Mouse (Mus musculus) yolk sac, embryonic 10.5 days (tissue): Measurements from ENCODE around the gene Cela3a.
"Not testable (repeated sequence)": the region's sequence is repeated elsewhere in the genome, so short reads cannot be mapped to it uniquely, and the experiment has no call there.

ENCODE experiments used
- DNase-seq: peaks from one replicate; pipeline ENCODE4 v3.0.0-alpha.2; 2017; ENCODE audit warnings: low spot score

Cela3a gene

DNA sequence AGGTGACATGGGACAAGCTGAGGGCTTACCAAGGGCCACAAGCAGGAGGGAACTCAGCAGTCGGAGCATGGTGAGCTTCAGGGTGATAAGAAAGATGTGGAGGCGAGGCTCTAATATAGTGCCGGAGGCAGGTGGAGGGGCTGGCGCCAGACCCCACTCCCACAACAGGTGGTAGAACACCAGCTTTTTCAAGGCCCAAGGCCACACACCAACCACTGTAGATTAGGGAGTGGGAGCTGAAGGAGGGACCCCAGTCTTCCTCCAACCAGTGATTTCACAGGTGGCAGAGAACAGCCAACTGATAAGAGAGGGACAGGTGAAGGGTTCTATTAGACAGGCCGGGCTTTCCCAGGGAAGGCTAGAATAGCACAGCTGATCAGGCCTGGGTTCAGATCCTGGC lies at the start of gene Cela3a:
TSS of gene Cela3a (minus strand) at position 101 of the 400 bp plus-strand sequence.
- DNase-seq: no peak

DNA sequence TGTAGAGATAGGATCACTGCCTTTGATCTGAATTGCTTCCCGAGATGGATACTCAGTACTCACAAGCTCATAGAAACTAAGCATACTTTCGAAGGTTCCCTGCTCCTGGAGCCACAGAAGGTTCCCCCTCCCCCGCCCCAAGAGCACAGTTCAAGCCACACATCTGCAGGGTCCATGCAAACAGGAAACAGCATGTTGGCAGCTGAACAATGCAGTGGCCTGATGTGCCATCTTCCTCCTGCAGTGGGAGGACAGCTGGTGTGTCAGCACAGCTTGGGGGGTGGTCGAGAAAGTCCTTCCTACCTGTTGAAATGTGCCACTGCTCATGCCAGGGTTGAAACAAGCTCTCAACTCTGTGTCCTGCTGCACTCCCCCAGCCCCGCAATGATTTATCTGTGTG lies 49.3 kb upstream of the Cela3a start:
- no peak for DNase-seq

DNA sequence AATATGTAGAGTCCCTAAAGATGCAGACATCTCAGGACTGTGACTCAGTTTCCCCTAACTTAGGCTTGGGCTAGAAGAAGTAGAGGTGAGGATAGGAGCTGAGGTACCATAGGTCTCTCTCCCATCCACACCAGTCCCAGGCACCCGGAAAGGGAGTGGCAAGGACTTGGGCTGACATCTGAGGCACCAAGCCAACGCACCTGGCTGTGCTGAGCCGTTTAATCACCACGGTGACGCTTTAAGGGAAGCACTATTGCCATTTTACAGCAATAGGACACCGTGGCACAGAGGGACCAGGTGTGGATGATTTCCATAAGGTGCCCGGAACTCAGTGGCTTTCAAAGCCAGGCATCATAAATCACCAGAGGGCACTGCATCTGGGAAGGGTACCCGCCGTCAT lies 48.7 kb upstream of the Cela3a start:
- no peak for DNase-seq

GRCm38 (mm10) chr4:137457292-137457691 lies 47.7 kb upstream of the Cela3a start:
- DNase-seq: no peak

GRCm38 (mm10) chr4:137456581-137456980 lies 47.0 kb upstream of the Cela3a start:
- no peak for DNase-seq

DNA sequence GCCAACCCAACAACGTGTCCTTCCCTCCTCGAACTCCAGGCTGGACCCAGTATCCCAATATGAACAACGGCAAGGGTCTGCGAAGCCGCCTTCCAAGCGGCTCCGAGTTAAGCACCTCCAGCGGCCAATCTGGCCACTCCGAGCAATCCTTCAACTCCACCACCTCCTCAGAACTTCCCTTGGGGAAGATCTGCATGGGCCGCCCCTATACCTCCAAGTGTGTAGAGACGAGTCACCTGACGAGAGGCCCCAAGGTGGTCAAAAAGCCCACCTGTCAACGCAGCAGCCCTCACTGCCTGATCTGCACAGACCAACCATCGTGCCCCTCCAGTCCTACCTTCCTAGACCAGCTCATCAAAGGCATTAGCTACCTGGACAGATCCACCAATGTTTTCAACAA lies 45.0 kb upstream of the Cela3a start:
- no peak for DNase-seq

- no peak for DNase-seq
Measured at GRCm38 (mm10) chr4:137453234-137453767, 43.7 kb upstream of the Cela3a start, which contains the start of gene 1700013G24Rik. 1700013G24Rik (plus strand) TSS chr4:137453284.

DNA sequence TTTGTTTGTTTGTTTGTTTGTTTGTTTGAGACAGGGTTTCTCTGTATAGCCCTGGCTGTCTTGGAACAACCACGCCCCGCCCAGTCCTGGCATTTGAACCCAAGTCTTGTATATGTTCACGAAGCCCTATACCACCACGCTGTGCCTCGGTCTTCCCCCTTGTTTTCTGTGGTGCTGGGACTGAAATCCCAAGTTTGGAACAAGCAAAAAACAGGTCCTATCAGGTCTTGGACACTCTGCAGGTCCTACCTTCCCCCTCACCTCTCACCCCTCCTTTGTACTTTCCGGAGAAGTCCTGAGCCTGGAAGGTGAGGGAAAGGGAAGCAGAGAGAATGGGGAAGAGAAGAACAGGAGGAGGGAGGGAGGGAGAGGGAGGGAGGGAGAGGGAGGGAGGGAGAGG lies 42.6 kb upstream of the Cela3a start:
- no peak for DNase-seq

- no peak for DNase-seq
Measured at GRCm38 (mm10) chr4:137449715-137450114, 40.1 kb upstream of the Cela3a start.

DNA sequence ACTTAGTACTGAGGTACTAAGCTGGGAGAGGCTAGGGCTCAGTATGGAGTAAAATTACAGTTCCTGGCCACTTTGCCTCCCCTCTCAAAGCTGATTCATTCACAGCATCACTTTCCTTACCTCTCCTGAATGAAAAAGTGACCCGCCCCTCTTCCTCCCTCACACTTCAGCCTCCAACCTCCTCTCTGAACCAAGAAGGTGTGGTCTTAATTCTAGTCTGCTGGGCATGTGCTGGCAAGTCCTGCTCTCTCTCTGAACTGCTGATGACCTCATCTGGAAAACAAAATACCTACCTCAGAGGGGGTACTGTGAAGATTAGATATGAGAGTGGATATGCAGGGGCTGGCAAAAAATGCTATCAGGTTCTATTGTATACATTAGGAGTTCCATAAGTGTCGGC lies 39.5 kb upstream of the Cela3a start:
- DNase-seq: no peak

- DNase-seq: no peak
Measured at GRCm38 (mm10) chr4:137448641-137449040, 39.0 kb upstream of the Cela3a start.

DNA sequence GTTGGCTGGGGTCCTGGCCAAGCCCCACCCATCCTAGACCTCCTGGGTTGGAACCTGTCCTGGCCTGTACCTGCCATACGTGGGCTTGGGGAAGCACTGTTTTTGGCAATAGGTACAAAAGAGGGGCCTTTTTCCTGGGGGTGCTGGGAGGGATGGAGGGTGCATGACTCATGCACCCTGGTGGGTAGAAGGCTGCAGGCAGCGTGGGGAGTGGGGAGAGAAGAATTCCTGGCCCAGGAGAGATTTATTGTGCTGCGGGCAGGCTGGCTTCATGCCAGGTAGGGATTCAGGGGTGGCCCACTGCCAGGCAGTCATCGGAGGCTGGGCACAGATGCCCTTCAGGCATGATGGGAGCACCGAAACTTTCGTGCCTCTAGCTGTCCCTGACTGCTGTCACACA lies 38.6 kb upstream of the Cela3a start:
- DNase-seq: no peak

GRCm38 (mm10) chr4:137447363-137448196 lies 38.0 kb upstream of the Cela3a start:
- DNase-seq: no peak

DNA sequence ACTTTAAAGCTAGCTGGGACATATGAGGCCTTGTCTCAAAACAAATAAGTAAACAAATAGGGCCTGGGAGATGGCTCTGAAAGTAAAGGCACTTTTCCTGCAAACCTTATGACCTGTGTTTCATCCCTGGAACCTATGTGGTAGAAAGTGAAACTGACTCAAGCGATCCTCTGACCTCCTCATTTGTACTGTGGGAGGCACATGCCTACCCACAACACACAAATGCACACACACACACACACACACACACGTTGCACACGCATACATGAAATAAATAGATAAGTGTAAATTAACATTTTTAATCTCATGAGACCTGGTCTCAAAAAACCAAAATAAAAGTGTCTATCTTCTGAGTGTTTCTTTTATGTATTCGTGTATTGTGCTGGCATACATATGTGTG lies 36.3 kb upstream of the Cela3a start:
- no peak for DNase-seq

DNA sequence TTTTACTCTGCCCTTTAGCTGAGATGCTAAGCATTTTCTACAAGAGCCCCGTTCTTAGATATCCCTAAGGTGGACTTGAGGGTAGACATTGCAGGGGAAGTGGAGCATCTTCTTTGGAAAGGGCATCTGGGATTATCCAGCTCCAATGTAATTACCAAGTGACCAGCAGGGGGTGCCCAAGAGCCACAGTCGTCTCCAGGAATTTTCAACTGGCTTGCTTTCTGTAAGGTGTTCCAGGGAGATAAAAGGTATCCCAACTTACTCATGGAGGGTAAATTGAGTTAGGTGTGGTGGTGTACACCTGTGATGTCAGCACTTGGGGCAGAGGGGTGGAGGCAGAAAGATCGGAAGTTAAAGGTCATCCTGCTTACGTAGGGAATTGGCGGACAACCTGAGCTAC lies 34.0 kb upstream of the Cela3a start:
- DNase-seq: peak; percentile 53

- no peak for DNase-seq
Measured at GRCm38 (mm10) chr4:137441332-137441731, 31.7 kb upstream of the Cela3a start.

GRCm38 (mm10) chr4:137438842-137439241 lies 29.3 kb upstream of the Cela3a start:
- no peak for DNase-seq

- no peak for DNase-seq
Measured at GRCm38 (mm10) chr4:137436979-137437669, 27.5 kb upstream of the Cela3a start.

DNA sequence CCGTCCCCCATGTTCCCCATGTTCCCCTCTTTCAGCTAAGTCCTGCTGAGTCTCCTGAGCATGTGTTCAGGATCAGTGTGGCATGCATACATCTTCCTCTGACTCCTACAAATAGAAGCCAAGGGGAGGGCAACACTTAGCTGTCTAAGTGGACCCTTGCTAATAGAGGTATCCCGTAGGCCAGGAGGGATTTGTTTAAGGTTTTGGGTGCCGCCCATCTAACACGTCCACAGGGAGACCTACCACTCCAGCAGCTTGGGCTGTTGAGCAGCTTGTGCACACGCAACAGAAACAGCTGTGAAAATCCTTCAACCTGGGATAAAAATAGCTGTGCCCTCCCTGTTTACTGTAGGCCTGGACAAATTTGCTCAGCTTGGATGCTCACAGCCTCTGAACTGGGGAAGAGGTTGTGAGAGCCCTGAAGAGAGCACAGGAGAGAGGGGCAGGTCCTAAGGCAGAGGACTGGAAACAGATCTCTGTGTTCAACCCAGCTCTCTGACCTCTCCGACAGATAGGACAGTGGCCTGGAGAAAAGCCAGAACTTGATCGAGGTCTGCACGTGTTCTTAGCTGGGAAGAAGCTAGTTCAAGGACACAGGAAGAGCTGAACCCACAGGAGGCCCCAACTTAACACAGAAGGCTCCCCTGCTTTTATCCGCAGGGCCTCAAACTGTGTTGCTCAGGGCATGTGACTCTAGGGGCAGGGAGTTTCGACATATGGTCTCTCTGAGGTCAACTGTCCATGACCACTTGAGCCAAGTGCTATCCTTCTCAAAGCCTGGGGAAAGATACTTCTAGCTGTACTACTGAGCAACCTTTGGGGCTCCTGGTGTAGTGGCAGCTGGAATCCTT lies 23.3 kb upstream of the Cela3a start:
- DNase-seq: not testable (repeated sequence)

- no peak for DNase-seq
Measured at GRCm38 (mm10) chr4:137430502-137430901, 20.9 kb upstream of the Cela3a start, which contains the start of gene Cela3b. Cela3b (minus strand) TSS chr4:137430540.

DNA sequence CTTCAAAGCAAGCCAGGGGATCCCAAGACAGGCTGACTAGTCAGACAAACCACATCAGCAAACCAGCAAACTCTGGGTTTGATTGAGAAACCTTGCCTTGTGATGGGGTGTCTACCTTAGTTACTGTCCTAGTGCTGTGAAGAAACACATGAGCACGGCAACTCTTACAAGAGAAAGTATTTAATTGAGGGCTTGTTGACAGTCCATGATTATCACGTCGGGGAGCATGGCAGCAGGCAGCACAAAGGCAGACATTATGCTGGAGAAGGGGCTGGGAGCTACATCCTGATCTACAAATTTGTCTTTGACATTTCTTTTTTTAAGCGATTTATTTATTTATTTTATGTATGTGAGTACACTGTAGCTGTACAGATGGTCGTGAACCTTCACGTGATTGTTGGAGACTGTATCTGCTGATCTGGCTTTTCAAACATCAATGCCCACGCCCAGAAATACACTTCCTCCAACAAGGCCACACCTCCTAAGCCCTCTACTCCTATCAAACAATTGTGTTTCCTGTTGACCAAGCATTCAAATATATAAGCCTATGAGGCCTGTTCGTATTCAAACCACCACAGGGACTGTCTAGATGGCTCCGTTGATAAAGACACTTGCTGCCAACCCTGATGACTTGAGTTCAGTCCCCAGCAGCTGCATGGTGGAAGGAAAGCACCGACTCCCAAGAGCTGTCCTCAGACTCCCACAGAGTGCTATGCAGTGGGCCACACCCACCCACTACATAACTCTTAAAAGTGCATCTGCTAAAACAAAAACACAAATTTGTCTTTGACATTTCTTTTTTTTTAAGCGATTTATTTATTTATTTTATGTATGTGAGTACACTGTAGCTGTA lies 8.3 kb upstream of the Cela3a start:
- DNase-seq: no peak
